ENCODE assay signal across 8 mouse cellular contexts in the genomic region with DNA sequence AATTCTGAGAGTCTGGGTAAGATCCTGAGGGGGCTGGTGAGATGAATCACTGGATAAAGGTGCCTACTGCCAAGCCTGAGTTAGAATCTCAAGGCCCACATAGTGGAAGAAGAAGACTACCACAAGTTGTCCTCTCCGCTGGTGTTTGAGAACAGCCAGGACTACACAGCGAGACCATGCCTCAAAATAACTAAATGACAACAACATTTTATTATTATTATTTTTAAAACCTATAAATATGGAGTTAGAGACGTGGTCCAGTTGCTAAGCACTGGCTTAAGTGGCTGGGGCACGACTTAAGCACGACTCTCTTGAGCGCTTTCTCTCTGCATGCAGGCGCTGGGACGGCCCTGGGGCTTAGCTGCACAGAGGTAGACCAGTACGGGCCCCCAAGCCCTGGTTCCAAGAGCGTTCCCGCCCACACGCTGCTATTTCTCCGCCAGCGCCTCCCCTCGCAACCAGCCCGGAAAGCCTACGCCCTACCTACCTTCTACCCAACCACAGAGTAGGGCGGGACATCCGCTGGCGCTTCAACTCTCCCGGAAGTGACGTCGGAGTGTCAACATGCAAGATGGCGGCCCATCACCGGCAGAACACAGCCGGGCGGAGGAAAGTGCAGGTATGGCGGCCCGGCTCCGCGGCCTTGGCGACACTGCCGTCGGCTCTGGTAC. TPM values are rescaled to one million over a fixed set of nuclear protein-coding genes. Genes with fewer than 3 reads are reported as not detected.
DNase-seq lines count a peak whose midpoint lies in the region; ATAC-seq lines count a peak whose summit lies in the region.

A gene (plus strand): TSS at position 540 of the 671 bp plus-strand sequence.

- H3K9me3 ChIP-seq in hindbrain, embryonic 11.5 days (ENCODE audit: control insufficient read depth, low read length): no peaks in the 10 kb centered on the region

- no peaks in the 10 kb centered on the region for H3K36me3 ChIP-seq in hindbrain, embryonic 11.5 days (ENCODE audit: control insufficient read depth, insufficient read depth, low read length)

- peak within 1 kb of the TSS; percentile 55 for H3K4me2 ChIP-seq in hindbrain, embryonic 11.5 days (replicated peaks; ENCODE audit: low read depth, low read length)

- H3K4me1 ChIP-seq in hindbrain, embryonic 11.5 days (replicated peaks; ENCODE audit: control insufficient read depth, insufficient read depth, low read length): peaks cover 4% of the 10 kb centered on the region; the same call in 1 of the 2 replicates

- peak; percentile 99 for ATAC-seq in hindbrain, embryonic 11.5 days (ENCODE audit: low FRiP score)

- peaks cover 3% of the 10 kb centered on the region; the same call in 1 of the 2 replicates for H3K27me3 ChIP-seq in hindbrain, embryonic 11.5 days (ENCODE audit: control insufficient read depth, insufficient read depth, low read length)

- peak within 1 kb of the TSS; percentile 91 for H3K4me3 ChIP-seq in hindbrain, embryonic 11.5 days (ENCODE audit: low read depth, low read length)

- H3K9ac ChIP-seq in hindbrain, embryonic 11.5 days (ENCODE audit: low read depth, low read length): peak within 1 kb of the TSS; percentile 82

- peak within 1 kb of the TSS; percentile 70 for H3K27ac ChIP-seq in hindbrain, embryonic 11.5 days (ENCODE audit: low read depth, low read length)

- peak; percentile 95 for DNase-seq in Muller cell, postnatal 12 days (ENCODE audit: inconsistent ontology term)
- DNase-seq in cerebellum, adult 9-11 months: peak; percentile 97
- peak; percentile 97 to 98 for DNase-seq in frontal cortex, adult 2 months (ENCODE audit: extremely low spot score in 1 of 2, low spot score in 1 of 2)
- DNase-seq in hindbrain, embryonic 11.5 days (ENCODE audit: low spot score): peak; percentile 99
- peak; percentile 95 to 96 for DNase-seq in layer of hippocampus, postnatal 10 days (ENCODE audit: low spot score in 2 of 2)
- peak; percentile 99 for DNase-seq in lung, postnatal 10 days
- DNase-seq in ovary, postnatal 36 days (ENCODE audit: low spot score): peak; percentile 92
- DNase-seq in thymus, postnatal 25 days: peak; percentile 97

- 5% methylated on average over 32 of the region's 34 CpGs for WGBS in hindbrain, embryonic 11.5 days

RNA-seq across cellular contexts. Expression of the gene that starts here (rescaled TPM):
- 63.7 and 73.3 TPM in 2 replicates for polyA plus RNA-seq in frontal cortex, adult 2 months (2012; rRNA removed)
- 64.0 and 71.8 TPM in 2 replicates for polyA plus RNA-seq in hindbrain, embryonic 11.5 days (2014; fragmentation: Nextera tagmentation; extraction: Ambion mirVana)
- 10 to 100 TPM; 61.7 to 66.8 TPM for total RNA-seq in layer of hippocampus, postnatal 10 days (2021)

Comparison
In these comparisons a context has a peak if more than half of its experiments do, and no peak if none do; other contexts are left out.
1. Peak in every context shown above with its lines: DNase-seq, ATAC-seq, H3K4me3 ChIP-seq and H3K27ac ChIP-seq.